Mouse (Mus musculus) cerebellum, adult 2 months (tissue): Measurements from ENCODE around the gene Arhgef7.

Experiments
- CTCF ChIP-seq: fragments of 200-500 bp; IDR thresholded peaks from 2 replicates; pipeline ENCODE4 v1.5.1; 2011; ENCODE audit warnings: low read depth, mild to moderate bottlenecking, control low read depth, low read length, moderate library complexity, borderline replicate concordance; ENCODE audit not compliant: insufficient read depth
- POLR2A ChIP-seq: fragments of 200-500 bp; IDR thresholded peaks from 2 replicates; pipeline ENCODE4 v1.6.1; 2011; ENCODE audit warnings: low read length, control low read depth, borderline replicate concordance; ENCODE audit not compliant: insufficient read depth

GRCm38 (mm10) chr8:11770521-11771080 lies 43.1 kb downstream of the Arhgef7 start:
- TF ChIP-seq CTCF: no peak
- TF ChIP-seq POLR2A: no peak
